Mouse (Mus musculus) adrenal gland, postnatal 25 days (tissue): ENCODE data around the gene Prss29. TPM values are rescaled to one million over a fixed set of nuclear protein-coding genes. Genes with fewer than 3 reads are reported as not detected.

Source experiments
- DNase-seq: peaks from one replicate; pipeline ENCODE4 v3.0.0; 2021; ENCODE audit warnings: mixed read lengths
- long read RNA-seq: library from polyadenylated mRNA; stranded (forward); transcript quantifications from one replicate; pipeline ENCODE4 v2.0.0, GENCODE M21; 2021
- total RNA-seq: library from RNA; stranded (reverse); gene quantifications from 2 replicates; pipeline ENCODE4 v1.2.3, GENCODE M21; 2021

The Prss29 gene
- total RNA-seq, result not detected in 2 replicates
- long read RNA-seq, result 0 reads

DNA sequence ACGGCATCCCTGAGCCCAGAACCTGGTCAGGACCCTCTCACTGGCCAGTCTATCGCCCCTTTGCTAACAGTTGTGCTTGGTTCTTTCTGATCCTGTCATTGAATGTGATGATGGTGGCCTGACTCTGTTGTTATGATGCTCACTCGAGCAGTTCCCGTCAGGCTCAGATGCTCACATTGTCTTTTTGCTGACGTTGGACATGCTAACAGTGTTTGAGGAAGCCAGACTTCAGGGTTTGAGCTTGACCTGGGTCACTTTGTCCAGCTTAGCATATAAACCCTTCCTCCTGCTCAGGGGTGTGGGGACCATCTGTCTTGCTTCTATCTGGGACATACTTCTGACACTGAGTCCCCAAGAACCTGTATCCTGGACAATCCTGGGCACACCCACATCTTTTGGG lies at the start of gene Prss29:
Gene Prss29, plus strand, starts transcription at position 301 of the 400 bp plus-strand sequence.
- no peak for DNase-seq

DNA sequence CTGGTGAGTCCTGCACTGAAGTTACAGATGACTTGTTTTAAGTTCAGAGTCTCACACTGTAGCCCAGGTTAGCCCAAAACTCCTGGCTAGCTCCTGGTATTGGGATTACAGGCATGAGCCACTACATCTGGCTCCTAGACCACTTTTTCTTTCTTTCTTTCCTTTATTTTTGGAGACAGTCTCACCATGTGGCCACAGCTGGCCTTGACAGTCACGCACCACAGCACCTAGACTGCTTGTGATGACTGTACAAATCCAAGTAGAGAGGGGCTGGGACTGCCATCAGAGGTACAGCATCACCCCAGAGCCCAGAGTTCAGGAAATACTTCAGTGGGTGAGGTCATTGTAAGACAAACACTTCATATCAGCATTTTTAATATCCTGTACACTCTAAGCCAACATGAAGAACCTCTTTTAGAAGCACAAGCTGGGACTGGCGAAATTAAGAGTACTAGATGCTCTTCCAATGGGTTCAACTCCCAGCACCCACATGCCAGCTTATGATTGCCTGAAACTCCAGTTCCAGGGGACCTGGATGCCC lies 47.6 kb upstream of the Prss29 start:
- DNase-seq, result no peak

DNA sequence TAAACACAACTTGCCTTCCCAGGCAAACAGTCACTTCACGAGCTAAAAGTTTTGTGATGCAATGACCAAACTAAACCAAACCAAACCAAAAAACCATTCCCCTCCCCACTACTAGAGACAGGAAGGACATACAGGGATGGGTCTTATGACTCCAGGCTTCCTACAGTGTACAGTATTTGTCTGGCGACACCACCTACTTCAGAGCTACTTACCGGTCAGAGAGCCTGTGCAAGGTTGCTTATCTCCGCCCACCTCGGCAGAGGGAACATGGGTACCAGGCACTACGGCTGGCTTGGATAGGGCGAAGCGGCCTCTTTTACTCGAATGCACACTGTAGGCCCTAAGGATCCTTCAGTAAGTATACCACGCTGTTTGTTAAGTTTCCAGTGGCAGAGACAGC lies 46.1 kb upstream of the Prss29 start:
- no peak for DNase-seq

DNA sequence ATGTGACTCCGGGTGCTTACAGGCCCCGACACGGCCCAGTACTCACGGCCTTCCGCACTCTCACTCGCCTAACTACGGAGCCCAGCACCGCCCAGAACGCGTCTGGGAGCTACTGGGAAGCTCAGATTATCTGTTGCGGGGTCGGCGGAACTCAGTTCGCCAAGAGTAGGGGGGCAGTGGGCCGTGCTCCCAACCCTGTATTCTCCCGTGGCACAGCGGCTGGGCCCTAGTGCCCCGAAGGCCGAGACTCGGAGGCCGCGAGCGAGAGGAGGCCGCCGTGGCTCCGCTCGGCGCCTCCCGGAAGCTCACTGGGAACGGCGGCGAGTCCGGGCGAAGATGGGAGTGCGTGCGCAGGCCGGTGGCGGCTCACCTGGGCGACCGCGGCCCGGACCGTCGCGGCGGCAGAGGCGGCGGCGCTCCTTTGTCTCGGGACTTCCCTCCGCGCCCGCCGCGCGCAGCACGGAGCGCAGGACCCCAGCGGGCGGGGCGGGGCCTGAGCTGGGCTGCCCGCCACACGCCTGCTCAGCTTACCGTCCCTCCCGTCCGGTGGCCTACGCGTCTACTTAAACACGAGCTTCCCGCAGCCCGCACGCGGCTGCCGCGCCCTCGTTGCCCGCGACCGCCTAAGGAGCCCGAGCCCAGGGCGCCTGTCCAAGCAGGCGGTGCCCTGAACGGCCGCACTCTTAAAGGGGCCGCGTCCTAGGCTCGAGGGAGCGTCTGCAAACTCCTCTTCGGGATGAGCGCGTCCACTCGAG lies 45.3 kb upstream of the Prss29 start:
- DNase-seq, result peak; percentile 83

DNA sequence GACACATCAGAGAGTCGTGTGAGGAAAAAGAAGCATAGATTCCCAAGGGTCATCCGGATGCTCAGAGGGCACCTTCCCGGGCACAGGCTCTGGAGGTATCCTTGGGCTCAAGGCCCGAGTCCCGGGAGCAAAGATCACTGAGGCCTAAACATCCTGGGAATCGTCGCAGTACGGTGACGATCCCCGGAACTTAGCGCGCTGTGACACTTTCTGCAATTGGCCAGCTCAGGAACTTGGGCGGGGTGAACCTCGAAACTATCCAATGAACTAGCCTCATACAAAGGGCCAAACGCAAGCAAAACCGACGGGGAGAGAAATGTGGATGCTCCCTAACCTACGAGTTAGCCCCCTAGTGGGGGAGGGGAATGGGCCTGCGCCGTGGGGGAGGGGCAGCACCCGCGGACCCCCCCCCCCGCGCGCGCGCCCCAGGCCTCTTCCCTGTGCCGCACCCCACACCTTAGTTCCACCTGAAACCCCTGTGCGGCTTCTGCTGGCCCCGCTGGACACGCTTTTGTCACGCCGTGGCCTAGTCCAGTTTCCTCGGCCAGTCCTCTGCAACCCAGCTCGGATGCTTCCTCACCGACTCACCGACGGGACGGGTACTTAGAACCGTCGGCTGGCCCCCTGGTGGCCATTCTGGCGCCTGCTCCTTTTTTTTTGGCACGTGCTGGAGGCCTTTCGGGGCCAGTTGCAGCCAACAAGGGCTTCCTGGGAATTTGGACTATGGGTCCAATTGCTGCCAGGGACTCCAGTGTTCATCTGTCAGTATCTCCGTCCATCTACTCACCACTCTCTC lies 44.5 kb upstream of the Prss29 start:
- DNase-seq, result peak; percentile 87

DNA sequence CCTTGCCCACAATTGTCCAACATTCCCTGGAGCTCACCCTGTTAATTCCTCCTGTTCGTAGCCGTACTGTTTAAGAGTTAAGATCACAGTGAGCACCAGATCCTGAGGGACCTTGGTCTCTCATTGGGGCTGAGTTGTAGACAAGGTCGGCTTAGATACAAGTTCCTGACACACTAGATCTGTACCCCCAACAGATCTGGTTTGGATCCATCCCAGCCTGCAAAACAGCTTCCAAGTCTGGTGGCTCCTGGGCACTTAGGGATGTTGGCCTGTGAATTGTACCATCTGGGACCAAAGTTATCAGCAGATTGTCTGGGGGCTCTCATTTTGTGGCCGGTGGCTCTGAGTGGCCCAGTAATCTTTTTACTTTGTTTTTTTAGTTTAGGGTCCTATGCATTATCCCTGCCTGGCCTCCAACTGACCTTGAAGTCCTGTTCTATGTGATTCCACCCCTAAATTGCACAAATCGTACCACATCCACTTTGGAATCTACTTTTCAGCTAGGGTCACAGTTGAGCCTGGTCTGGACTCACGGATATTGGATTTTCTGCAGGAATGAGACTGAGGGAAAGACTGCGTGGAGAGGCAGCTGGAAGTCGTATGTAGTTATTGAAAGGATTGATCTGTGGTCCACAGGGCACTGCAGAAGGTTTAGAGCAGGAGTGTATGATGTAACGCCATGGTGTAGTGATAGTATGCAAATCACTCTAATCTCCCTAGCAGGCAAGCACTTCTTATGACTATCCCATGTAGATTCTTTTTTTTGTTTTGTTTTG lies 43.7 kb upstream of the Prss29 start, which contains the start of gene Ube2i:
Gene Ube2i, minus strand, starts transcription at position 52 of the 776 bp plus-strand sequence.
- no peak for DNase-seq

DNA sequence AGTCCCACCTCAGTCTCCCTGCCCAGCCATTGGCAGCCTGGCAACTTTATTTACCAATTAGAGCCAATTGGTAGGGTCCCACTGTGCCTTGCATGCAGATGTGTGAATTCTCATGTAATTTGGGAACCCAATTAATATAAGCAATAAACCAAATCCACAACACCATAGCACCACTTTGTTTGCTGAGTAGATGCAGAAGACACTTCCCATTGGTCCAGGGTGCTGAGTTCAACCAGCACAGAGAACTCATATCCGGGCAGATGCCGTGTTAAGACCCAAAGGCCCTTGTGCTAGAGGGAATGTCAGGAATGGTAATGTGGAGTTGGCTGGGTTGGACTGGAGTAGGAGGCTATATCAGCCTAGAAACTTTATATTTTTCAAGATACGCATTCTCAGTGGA lies 42.6 kb upstream of the Prss29 start:
- no peak for DNase-seq

DNA sequence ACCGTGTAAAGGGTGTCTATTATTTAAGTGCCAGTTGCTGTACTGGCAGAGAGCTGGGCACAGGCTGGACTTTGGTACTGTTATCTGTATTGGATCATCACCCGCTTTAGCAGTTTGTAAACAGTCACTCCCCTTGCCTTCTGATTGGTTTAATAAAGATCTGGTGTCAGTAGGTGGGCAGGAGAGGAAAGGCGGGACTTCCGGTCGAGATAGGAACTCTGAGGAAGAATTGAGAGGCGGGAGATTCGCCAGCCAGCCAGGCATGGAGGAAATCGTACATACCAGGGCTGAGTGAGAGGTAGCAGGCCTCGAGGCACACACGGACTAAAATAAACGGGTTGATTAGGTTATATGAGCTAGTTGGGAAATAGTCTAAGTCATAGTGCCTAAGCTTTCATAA lies 36.3 kb upstream of the Prss29 start:
- peak; percentile 50 for DNase-seq

DNA sequence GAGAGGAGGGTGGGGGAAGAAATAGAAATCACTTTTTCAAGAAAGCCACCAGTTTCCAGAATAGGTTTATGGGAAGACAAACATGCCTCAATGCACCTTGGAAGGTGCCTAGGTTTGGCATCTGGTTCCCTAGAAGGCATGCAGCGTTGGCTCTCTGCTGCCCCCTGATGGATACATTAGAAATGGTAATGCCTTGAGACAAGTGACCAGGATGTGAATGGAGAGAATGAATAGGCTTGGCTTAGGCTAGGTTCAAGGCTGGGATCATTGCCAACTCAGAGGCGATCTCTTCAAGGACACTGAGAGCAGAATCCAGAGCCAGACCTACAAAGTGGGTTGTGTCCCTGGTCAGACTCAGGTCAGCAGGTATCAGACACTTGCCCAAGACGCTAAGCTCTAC lies 33.4 kb upstream of the Prss29 start:
- DNase-seq, result peak; percentile 67

DNA sequence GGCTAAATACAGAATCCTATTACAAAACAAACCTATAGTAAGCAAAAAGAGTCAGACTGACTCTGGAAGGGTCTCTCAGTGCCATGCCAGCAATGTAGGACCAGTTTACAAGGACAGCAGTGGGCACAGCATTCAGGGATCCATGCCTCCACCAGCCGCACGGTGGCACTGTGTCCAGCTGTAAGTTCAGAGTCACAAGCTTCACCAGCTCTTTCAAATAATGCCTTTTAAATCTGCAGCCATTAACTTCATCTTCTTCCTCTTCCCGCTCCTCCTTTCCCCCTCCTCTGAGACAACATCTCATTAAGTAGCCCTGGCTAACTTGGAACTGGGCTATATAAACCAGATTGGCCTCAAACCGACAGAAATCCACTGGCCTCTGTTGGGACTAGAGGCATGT lies 29.6 kb upstream of the Prss29 start:
- peak; percentile 64 for DNase-seq

DNA sequence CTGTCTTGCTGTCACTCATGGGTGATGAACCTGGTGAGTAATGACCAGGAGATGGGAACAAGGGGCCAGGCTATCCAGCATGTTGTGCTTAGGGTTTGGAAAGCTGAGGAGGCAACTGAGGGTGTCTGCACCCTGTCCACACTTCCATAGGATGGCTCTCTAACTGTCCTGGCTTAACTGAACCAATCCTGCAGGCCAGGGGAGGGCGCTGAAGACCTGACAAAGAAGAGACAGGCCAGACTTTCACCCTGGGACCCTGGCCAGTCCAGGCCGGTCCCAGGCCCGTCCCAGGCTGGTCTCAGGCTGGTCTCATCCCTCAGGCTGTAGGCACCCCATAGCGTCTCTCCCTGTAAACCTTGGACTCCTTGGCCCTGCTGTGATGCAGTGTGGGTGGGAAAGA lies 28.0 kb upstream of the Prss29 start:
- DNase-seq, result no peak

DNA sequence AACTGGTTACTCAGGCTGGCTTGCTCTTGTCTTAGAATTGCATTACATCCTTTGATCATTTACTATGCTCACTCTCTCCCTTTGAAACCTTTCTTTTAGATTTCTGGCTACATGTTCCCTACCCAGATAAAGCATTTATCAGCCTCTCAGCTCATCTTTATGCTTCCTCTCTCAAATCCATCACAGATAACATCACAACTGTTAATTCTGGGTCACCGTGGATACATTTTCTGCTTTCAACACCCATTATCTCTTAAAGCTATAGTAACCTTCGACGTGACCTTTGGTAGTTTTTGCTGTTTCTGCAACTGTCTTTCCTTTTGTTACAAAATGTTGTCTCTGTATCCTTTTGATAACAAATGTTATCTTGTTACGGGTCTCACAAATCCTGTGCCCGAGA lies 25.0 kb upstream of the Prss29 start:
- DNase-seq, result no peak

DNA sequence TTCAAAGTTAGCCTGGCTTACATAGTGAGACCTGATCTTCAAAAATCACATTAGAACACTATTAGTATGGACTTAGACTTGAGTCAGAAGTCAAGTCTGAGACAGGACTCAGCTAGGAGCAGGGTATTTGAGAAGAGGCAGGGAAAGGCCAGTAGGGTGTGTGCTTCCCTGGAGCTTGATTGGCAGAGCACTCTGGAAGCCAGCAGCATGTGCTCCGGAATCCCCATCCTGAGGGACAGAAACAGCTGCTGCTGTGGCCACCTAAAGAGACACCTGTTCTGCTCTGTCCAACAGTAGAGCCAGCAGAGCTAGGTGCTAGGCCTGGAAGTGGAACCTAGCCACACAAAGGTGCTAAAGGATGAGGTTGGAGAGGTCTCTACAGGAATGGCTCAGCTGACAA lies 24.3 kb upstream of the Prss29 start:
- no peak for DNase-seq

DNA sequence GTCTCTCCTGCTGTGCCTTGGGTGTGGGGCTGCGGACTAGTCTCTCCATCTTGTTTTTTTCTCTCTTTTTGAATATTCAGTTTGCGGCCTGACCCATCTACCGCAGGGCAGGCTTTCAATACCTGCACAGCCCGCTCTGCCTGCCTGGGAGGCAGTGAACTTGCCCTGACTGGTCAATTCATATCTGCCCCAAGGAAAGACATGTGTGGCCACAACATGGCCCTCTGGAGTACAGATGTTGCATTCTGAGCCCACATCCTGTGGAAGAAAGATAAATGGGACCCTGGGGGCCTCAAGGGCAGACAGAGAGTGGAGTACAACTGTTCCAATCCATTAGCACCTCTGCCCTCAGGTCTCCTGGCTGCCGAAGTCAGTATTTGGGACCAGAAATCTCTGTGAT lies 20.4 kb upstream of the Prss29 start, which contains the start of gene Prss34:
Gene Prss34, plus strand, starts transcription at position 301 of the 400 bp plus-strand sequence.
- DNase-seq, result no peak

DNA sequence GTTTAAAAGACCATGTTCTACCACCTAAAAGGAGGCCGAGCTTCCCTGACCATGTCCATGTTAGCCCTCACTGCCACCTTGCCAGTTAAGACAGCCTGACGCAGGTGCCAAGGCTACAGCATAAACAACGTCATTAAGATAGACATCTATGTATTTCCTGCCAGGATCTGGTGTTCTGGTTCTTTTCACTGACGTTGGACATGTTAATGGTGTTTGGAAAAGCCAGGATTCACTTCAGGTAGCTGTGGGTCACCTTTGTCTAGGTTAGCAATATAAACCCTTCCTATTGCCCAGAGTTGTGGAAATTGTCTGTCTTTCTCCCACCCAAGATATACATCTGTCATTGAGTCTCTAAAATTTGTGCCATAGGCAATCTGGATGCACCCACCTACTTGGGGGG lies 10.1 kb upstream of the Prss29 start, which contains the start of gene Prss28:
Gene Prss28, plus strand, starts transcription at position 301 of the 400 bp plus-strand sequence.
- no peak for DNase-seq

DNA sequence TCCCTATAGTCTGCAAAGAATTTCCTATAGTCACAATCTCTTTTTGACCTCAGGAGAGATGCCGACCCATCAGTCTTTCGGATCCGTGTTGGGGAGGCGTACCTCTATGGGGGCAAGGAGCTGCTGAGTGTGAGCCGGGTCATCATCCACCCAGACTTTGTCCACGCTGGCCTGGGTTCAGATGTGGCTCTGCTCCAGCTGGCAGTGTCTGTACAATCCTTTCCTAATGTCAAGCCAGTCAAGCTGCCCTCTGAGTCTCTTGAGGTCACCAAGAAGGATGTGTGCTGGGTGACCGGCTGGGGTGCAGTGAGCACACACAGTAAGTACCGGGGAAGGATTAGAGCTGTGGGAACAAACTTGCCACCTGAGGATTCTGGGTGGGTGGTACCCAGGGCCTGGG lies 2.4 kb downstream of the Prss29 start:
- DNase-seq, result no peak

DNA sequence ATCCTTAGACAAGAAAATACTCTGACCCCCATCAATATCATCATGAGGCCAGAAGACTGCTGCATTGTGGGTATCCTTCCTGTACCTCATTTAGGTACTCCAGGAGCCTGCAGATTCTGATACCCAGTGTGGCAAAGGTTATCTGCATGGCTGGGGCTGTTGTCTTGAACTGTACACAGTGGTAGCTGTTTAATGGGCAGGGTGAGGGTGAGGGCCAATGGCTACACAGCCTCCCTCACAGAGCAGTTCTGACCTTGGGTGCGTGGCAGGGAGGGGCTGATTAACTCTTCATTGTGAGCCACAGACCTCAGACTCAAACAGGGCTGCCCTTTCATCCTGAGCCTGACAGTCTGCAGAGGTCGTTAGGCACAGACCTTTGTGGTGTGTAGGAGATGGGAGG lies 4.5 kb downstream of the Prss29 start:
- DNase-seq, result no peak

DNA sequence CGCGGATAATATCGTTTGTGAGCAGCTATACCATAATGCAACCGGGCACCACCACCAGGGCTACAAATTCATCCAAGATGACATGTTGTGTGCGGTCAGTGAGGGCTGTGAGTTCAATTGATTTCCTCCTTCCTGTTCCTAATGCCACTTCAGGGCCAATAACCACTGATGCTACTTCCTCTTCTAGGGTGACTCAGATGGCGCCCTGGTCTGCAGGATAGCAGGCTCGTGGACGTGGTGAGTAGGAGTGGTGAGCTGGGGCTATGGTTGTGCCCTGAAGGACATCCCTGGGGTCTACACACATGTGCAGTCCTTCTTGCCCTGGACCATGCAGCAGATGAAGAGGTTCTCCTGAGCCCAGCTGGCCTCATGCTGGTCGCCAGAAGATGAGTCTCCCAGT lies 13.9 kb downstream of the Prss29 start:
- no peak for DNase-seq

DNA sequence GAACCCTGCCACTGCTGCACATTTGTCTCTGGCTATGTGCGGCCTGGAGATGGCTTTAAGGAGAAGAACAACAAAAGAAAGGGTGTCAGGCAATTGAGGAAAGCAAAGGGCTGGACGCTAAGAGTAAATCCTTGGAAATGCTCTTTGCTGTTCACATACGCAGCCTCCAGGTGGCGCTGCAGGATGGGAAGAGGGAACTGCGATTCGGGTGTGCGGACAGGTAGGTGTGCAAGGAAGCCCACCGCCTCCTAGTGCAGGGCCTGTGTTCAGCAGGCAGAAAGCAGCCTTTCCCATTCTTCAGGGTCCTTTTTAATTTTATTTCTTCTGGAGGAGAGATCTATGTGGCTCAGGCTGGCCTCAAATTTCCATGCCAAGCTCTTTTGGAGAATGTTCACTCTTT lies 15.5 kb downstream of the Prss29 start:
- peak; percentile 72 for DNase-seq

DNA sequence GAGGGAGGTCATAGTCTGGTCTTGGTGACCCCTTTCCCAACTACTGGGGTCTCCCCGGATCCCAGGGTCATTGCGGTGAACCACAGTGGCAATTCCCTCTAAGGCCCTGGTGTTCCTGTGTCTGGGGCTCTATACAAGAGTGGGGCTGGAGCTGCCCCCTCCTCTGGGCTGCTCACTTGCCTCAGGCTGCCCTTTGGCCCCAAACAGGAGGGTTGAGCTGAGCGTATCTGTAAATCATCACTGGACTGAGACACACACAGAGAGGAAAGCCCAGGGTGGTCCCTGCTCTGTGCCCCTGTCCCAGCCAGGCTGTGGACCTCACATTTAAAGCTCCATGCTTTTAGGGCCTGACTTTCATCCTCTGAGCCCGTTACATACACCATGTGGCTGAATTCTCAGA lies 19.8 kb downstream of the Prss29 start:
- DNase-seq, result no peak

DNA sequence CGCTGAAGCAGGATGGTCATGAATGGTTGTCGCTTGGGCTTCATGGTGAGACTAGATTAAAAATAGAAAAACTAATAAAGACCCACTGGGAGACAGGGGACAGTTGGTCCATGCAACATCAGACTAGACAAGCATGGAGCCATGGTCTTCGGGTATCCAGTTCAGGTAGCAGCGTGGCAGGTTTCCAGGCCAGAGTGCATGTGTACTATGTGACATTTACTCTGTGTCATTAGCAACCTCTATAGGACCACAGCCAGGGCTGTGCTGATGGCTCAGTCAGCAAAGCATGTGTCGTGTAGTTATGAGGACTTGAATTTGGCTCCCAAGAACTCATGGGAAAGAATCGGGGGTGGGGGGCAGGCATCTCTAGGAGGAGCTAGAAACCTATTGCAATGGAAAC lies 21.5 kb downstream of the Prss29 start:
- DNase-seq, result no peak

DNA sequence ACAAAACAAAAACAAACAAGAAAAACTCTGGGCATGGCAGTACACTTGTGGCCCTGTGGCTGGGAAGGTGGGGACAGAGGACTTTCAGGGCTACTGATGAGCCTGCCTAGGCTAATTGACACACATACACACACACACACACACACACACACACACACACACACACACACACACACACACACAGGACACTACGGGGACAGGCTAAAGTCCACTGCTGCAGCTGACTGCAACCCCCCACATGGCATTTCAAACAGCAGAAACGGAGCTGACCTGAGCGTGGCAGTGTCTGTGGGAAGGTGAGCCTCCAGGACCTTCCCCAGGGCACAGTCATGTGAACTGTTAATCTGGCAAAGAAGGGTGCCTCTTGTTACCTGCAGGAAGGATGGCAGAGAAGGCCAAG lies 23.0 kb downstream of the Prss29 start:
- no peak for DNase-seq
